Mouse (Mus musculus): ENCODE data around the gene Taf10. TPM values are rescaled to one million over a fixed set of nuclear protein-coding genes. Genes with fewer than 3 reads are reported as not detected.

Gene Taf10
- total and polyA plus RNA-seq, 3 experiments = 233 to 350 TPM; not detected in 1

GRCm38 (mm10) chr7:105703816-105704215 lies 40.3 kb downstream of the Taf10 start:
- no peaks in the 10 kb centered on the region for H3K27me3 ChIP-seq (ENCODE audit: control insufficient read depth in 1 of 2, insufficient read depth in 2 of 2, low read length in 2 of 2)
- DNase-seq (ENCODE audit: low read depth, low spot score) = no peak
- H3K9ac ChIP-seq (ENCODE audit: control insufficient read depth, low read depth, low read length, poor library complexity, severe bottlenecking) = no peak overlapping the region
- TF ChIP-seq POLR2A (IDR thresholded peaks at IDR 0.05; ENCODE audit: control insufficient read depth in 1 of 2, insufficient read depth in 1 of 2, low read depth in 1 of 2, low read length in 2 of 2, poor library complexity in 1 of 2) = no peak
- TF ChIP-seq USF1 (IDR thresholded peaks at IDR 0.05; ENCODE audit: low read depth, low read length) = no peak
- TF ChIP-seq EP300 (IDR thresholded peaks at IDR 0.05; ENCODE audit: low read depth in 1 of 2, low read length in 2 of 2) = no peak
- no peaks in the 10 kb centered on the region for H3K9me3 ChIP-seq (replicated peaks; ENCODE audit: insufficient read depth, low read length)
- peaks cover 0 to 6% of the 10 kb centered on the region in 2 experiments; a peak in 2 of 4 replicates for H3K4me1 ChIP-seq (ENCODE audit: control insufficient read depth in 1 of 2, insufficient read depth in 2 of 2, low read length in 2 of 2)
- H3K27ac ChIP-seq (ENCODE audit: control insufficient read depth, low read depth, low read length) = no peak overlapping the region
- no peak overlapping the region for H3K4me3 ChIP-seq (ENCODE audit: control insufficient read depth in 1 of 2, insufficient read depth in 1 of 2, low read depth in 2 of 2, low read length in 2 of 2)
- no peaks in the 10 kb centered on the region for H3K79me2 ChIP-seq (ENCODE audit: control insufficient read depth, insufficient read depth, low read length, poor library complexity)
- peaks cover 0 to 3% of the 10 kb centered on the region in 2 experiments; a peak in 2 of 4 replicates for H3K36me3 ChIP-seq (ENCODE audit: control insufficient read depth in 1 of 2, insufficient read depth in 2 of 2, low read length in 2 of 2)

- no peak for DNase-seq (ENCODE audit: low read depth, low spot score)
- TF ChIP-seq USF1 (IDR thresholded peaks at IDR 0.05; ENCODE audit: low read depth, low read length) (no peak), HCFC1 (IDR thresholded peaks at IDR 0.05; ENCODE audit: low read depth, low read length) (no peak), ZC3H11A (IDR thresholded peaks at IDR 0.05; ENCODE audit: low read depth, low read length) (no peak), POLR2AphosphoS5 (IDR thresholded peaks at IDR 0.05; ENCODE audit: borderline replicate concordance, low read depth, low read length) (no peak), TBP (IDR thresholded peaks at IDR 0.05; ENCODE audit: low read depth, low read length) (no peak), MAFK (IDR thresholded peaks at IDR 0.05; ENCODE audit: borderline replicate concordance, low read depth, low read length) (no peak), RCOR1 (IDR thresholded peaks at IDR 0.05; ENCODE audit: low read depth, low read length) (no peak), EP300 (IDR thresholded peaks at IDR 0.05; ENCODE audit: low read depth in 1 of 2, low read length in 2 of 2) (no peak), MYC (IDR thresholded peaks at IDR 0.05; ENCODE audit: low read depth, low read length) (no peak), UBTF (IDR thresholded peaks at IDR 0.05; ENCODE audit: borderline replicate concordance, insufficient read depth, low read depth, low read length) (no peak), ZKSCAN1 (IDR thresholded peaks at IDR 0.05; ENCODE audit: low read depth, low read length) (no peak), BHLHE40 (IDR thresholded peaks at IDR 0.05; ENCODE audit: borderline replicate concordance, low read depth, low read length) (no peak), MYB (IDR thresholded peaks at IDR 0.05; ENCODE audit: low read depth, low read length) (no peak), POLR2A (IDR thresholded peaks at IDR 0.05; ENCODE audit: control insufficient read depth in 1 of 2, insufficient read depth in 1 of 2, low read depth in 1 of 2, low read length in 2 of 2, poor library complexity in 1 of 2) (no peak), ZMIZ1 (IDR thresholded peaks at IDR 0.05; ENCODE audit: low read depth, low read length) (no peak), CTCF (IDR thresholded peaks at IDR 0.05 in 2 of 3, conservative IDR thresholded peaks at IDR 0.05 in 1 of 3; ENCODE audit: control insufficient read depth in 1 of 3, insufficient read depth in 1 of 3, low read depth in 2 of 3, low read length in 3 of 3, poor library complexity in 1 of 3, severe bottlenecking in 1 of 3) (no peak), SIN3A (IDR thresholded peaks at IDR 0.05; ENCODE audit: low read length) (no peak), GATA1 (IDR thresholded peaks at IDR 0.05; ENCODE audit: low read depth, low read length) (no peak), ELF1 (IDR thresholded peaks at IDR 0.05; ENCODE audit: low read depth, low read length) (no peak)
- no peaks in the 10 kb centered on the region for H3K79me2 ChIP-seq (ENCODE audit: control insufficient read depth, insufficient read depth, low read length, poor library complexity)
- H3K27me3 ChIP-seq (ENCODE audit: control insufficient read depth in 1 of 2, insufficient read depth in 2 of 2, low read length in 2 of 2) = no peaks in the 10 kb centered on the region
- H3K9me3 ChIP-seq (replicated peaks; ENCODE audit: insufficient read depth, low read length) = no peaks in the 10 kb centered on the region
- no peak overlapping the region for H3K4me3 ChIP-seq (ENCODE audit: control insufficient read depth in 1 of 2, insufficient read depth in 1 of 2, low read depth in 2 of 2, low read length in 2 of 2)
- no peak overlapping the region for H3K9ac ChIP-seq (ENCODE audit: control insufficient read depth, low read depth, low read length, poor library complexity, severe bottlenecking)
- H3K27ac ChIP-seq (ENCODE audit: control insufficient read depth, low read depth, low read length) = no peak overlapping the region
- peaks cover 0 to under 1% of the 10 kb centered on the region in 2 experiments; a peak in 1 of 4 replicates for H3K4me1 ChIP-seq (ENCODE audit: control insufficient read depth in 1 of 2, insufficient read depth in 2 of 2, low read length in 2 of 2)
- no peaks in the 10 kb centered on the region for H3K36me3 ChIP-seq (ENCODE audit: control insufficient read depth in 1 of 2, insufficient read depth in 2 of 2, low read length in 2 of 2)
Measured at GRCm38 (mm10) chr7:105703184-105703583, 41.0 kb downstream of the Taf10 start.

All from MEL (cell line).